Mouse (Mus musculus) CD4-positive, CD25-positive, alpha-beta regulatory T cell, adult 2 months (primary cell): Measurements from ENCODE around the gene Rnf185.
A peak's percentile ranks its signal among the peaks of the same experiment; 100 is the strongest.

Source experiments
- DNase-seq: peaks from one replicate; pipeline ENCODE4 v3.0.0-alpha.2; 2012; ENCODE audit warnings: low read depth, low spot score

Gene Rnf185

DNA sequence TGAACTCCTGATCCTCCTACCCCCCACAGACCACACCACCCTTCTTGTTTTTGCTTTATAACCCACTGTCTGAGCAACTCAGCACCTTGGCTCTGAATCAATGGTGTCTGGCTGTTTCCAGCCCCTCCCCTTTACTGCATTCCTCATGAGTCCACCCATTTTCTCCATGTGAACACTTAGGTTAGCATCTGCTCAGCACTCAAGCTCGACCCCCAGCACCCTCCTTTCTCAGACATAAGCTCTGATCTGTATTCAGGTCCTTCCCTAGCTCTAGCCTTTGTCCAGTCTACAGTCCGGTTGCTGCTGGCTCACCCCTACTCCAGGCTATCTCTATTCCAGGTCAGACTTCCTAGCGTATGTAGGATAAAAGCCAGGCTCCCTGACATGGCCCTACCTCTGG lies 56.1 kb downstream of the Rnf185 start:
- DNase-seq, result no peak

- DNase-seq, result no peak
Measured at GRCm38 (mm10) chr11:3394520-3394919, 57.6 kb downstream of the Rnf185 start.

GRCm38 (mm10) chr11:3392526-3392925 lies 59.6 kb downstream of the Rnf185 start:
- no peak for DNase-seq

DNA sequence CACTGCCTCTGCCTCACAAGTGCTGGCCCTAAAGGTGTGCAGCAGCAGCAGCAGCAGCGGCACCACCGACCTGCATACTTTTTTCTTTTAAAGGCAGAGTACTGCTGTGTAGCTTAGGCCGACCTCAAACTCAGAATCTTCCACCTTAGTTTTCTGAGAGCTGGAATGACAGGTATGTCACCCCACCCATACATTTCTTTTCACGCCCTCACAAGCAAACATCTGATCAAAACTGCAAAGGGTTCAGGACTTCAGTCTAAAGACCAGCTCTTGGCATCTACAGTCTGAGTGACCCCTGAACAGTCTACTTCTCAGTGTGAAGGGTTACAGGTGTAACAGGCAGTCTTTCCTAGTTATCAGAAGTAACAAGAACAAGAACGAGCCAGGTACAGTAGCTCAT lies 61.4 kb downstream of the Rnf185 start:
- DNase-seq, result no peak

- no peak for DNase-seq
Measured at GRCm38 (mm10) chr11:3389996-3390395, 62.2 kb downstream of the Rnf185 start.

GRCm38 (mm10) chr11:3387482-3388196 lies 64.5 kb downstream of the Rnf185 start:
- DNase-seq, result no peak

DNA sequence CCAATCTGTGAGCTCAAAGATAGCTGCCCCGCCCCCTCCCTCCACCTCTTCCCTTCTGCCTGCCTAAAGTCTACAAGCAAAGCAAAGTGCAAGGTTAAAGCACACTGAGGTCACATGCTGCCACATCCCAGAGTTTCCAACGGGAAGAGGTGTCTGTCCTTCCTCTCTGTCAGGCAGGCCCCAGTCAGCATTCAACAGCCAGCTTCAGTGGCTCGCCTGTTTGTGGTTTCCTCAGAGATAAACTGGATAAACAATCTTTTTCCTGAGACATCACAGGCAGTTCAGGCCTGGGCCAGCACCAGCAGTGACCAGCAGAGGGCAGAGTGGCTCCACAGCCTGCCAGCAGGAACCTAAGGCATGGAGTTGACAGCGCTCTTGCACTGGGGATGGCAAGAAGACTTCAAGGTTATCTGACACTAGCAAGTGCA lies 65.2 kb downstream of the Rnf185 start:
- DNase-seq, result peak; percentile 88

- DNase-seq, result peak; percentile 39
Measured at GRCm38 (mm10) chr11:3382602-3383594, 69.3 kb downstream of the Rnf185 start.

- no peak for DNase-seq
Measured at GRCm38 (mm10) chr11:3381148-3381814, 70.9 kb downstream of the Rnf185 start.

GRCm38 (mm10) chr11:3379427-3379826 lies 72.7 kb downstream of the Rnf185 start:
- DNase-seq, result no peak

- DNase-seq, result no peak
Measured at GRCm38 (mm10) chr11:3374741-3375140, 77.4 kb downstream of the Rnf185 start.

GRCm38 (mm10) chr11:3374293-3374645 lies 77.9 kb downstream of the Rnf185 start:
- no peak for DNase-seq

DNA sequence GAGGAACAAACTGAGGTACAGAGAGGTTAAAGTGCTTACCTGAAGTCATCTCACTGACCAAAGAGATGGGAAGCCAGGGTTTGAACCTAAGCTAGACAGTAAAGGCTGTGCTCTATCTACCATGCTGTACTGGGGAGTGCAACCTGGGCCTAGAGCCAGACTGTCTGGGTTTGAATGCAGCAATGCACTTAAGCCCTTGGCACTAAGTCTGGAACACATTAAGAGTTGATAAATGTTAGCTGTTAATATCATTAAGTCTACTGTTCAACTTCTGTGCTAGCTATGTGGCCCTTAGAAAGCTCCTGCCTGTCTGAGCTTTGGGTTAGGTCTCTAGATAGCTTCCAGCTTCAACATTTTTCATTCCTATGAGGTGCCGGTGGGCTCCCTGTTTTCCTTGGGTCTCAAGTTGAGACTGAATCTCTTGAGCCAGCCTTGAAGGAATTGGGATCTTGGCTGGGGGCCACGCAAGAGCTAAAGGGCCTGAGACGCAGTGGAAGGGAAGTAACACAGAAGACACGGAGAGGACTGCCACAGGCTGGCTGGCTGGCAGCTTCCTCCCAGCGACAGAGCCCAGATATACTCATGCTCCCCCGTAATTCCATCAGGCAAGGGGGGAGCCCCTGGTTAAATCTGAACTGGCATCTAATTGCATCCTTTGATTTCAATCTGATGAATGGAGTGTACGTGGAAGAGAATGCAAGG lies 78.4 kb downstream of the Rnf185 start:
- DNase-seq, result no peak

DNA sequence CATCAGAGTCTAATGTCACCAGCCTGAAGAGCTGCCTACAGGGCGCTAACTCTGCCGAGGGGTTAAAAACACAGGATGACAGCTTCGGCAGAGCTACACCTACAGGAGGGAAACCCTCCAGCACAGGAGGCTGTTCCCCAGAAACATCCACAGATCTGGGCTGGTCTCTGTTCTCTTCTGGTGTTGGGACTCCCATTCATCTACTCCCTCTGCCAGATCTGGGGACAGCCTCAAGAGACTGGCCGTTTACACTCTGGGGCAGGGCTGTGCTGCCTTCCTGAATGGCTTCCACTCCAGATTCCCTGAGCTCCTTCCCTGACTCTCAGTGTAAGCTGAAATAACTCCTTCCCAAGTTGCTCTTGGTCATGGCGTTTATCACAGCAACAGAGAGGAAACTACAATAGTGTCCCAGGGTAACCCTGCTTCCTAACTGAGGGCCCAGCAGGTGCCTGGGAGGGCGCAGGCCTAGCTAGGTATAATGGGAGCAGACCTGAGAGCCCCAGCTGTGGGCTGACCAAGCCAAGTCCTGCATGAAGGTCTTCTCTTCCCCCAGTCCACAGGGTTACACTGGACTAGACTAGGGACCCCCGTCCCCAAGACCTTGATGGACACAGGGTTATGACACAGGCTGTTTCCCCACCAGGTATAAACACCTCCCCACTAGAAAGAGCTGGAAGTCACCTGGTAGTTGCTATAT lies 80.4 kb downstream of the Rnf185 start:
- DNase-seq, result no peak

DNA sequence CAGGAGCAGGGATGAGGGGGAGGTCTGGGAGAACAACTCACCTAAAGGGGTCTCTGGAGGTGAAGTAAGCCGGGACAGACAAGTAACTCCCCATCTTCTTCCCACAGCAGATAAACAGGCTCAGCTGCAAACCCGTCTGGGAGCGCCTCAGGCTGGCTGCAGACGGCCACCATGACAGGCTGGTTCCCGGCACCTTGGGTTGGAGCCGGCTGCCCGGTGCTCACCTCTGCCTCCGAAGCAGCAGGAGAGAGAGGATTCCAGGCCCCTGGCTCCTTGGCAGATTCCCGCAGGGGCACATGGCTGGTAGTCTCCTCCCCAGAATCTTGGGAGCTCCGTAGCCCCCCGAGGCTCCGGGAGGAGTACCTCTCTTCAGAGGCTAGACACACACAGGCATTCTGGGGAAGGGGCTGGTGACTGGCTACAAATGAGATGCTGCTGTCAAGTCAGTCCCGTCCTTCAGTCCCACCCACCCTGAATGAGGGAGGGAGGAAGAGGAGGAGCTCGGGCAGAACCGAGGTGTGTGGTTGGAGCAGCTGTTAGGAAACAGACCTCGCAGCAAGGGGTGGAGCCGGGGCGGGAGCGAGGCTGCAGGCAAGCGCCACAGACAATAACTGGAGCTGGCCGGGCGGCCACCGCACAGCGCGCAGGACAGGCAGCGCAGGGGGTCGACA lies 81.1 kb downstream of the Rnf185 start:
- peak; percentile 71 for DNase-seq

DNA sequence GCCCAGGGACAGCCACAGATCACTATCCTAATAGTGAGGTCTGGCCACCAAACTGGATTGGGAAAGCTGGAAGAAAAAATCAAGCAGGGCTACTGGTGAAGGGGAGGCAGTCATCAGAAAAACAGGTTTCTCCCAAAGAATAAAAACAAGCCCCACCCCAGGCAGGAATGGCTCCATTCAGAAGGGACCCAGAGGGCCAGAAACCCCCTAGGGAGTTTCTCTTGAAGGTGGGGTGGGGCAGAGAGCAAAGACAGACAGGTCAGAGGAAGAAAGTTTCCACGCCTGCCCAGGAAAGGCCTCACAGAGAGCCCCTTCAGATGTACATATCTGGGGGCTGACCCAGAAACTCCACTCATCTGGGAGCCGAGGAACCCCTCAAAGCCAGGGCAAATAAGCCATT lies 82.0 kb downstream of the Rnf185 start:
- DNase-seq, result no peak

- DNase-seq, result no peak
Measured at GRCm38 (mm10) chr11:3369449-3369848, 82.7 kb downstream of the Rnf185 start.

- no peak for DNase-seq
Measured at GRCm38 (mm10) chr11:3368983-3369382, 83.2 kb downstream of the Rnf185 start.

DNA sequence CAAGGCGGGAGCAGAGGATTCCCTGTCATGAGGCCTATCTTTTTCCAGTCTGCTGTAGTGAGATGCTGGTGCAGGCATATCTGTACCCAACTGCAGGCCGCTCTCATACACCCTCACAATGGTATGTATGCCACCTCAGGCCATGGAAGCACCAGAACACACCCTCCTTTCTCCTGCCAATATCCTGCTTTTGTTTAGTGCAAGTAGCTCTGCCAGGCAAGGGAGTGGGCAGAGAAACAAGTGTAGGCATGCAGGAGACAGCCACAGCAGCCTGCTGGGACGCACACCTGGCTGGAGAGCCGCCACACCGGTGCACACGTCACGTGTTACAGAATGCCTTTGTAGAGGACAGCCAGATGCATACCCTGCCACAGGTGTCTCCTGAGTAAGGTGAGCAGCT lies 85.8 kb downstream of the Rnf185 start:
- no peak for DNase-seq
